Mouse (Mus musculus): ENCODE measurements around the gene Acot11.
"Not testable (repeated sequence)": the region's sequence is repeated elsewhere in the genome, so short reads cannot be mapped to it uniquely, and the experiment has no call there.

Acot11 gene

GRCm38 (mm10) chr4:106776998-106777397 is 27.8 kb downstream of the Acot11 start:
- DNase-seq (ENCODE audit: low spot score), result no peak

DNA sequence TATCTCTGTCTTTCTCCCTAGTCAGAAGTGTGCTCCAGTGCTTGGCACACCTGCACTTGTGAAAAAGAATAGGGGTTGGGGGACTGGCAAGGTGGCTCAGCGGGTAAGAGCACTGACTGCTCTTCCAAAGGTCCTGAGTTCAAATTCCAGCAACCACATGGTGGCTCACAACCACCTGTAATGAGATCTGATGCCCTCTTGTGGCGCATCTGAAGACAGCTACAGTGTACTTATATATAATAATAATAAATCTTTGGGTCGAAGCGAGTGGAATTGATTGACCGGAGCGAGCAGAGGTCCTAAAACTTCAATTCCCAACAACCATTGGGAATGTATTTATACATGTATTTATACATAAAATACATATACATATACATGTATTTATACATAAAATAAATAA is 29.0 kb downstream of the Acot11 start:
- not testable (repeated sequence) for DNase-seq (ENCODE audit: low spot score)

DNA sequence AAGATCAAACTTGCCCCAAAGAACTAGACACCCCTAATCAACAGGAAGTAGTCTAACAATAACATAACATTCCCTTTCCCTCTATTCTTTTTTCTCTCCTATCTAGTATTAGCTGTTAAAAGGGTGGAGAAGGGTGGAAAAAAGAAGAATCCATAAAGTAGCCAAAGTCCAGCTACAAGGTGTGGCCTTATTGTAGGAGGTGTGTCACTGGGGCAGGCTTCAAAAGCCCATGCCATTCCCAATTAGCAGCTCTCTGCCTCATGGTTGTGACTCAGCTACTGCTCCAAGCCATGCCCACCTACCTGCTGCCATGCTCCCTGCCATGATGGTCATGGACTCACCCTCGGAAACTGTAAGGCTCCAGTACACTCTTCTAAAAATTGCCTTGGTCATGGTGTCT is 32.2 kb downstream of the Acot11 start:
- DNase-seq (ENCODE audit: low spot score), result no peak

GRCm38 (mm10) chr4:106769306-106769705 is 35.5 kb downstream of the Acot11 start:
- no peak for DNase-seq (ENCODE audit: low spot score)

GRCm38 (mm10) chr4:106764166-106764565 is 40.6 kb downstream of the Acot11 start:
- no peak for DNase-seq (ENCODE audit: low spot score)

GRCm38 (mm10) chr4:106751726-106752125 is 53.1 kb downstream of the Acot11 start:
- no peak for DNase-seq (ENCODE audit: low spot score)

- peak; percentile 56 for DNase-seq (ENCODE audit: low spot score)
Observed at GRCm38 (mm10) chr4:106749699-106750098, 55.1 kb downstream of the Acot11 start.

- DNase-seq (ENCODE audit: low spot score), result no peak
Observed at GRCm38 (mm10) chr4:106747001-106747580, 57.7 kb downstream of the Acot11 start.

DNA sequence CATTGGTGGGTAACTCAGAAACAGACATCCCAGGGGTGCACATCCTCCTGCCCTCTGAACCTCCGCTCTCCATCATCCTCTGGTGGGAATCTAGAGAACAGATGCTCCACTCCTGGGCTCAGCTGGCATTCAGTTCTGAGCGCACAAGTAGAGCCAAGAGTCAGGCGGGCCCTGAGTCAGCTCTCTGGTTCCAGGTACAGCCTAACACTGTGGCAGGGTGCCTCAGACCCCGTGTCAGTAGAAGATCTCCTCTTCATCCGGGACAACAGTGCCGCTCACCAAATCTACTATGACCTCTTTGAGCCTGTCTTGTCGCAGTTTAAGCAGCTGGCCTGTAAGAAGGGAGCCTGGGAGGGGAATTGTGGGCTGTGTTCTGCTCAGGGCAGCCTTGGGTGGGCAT is 58.9 kb downstream of the Acot11 start:
- DNase-seq (ENCODE audit: low spot score), result no peak

- DNase-seq (ENCODE audit: low spot score), result no peak
Observed at GRCm38 (mm10) chr4:106737904-106738303, 66.9 kb downstream of the Acot11 start.

DNA sequence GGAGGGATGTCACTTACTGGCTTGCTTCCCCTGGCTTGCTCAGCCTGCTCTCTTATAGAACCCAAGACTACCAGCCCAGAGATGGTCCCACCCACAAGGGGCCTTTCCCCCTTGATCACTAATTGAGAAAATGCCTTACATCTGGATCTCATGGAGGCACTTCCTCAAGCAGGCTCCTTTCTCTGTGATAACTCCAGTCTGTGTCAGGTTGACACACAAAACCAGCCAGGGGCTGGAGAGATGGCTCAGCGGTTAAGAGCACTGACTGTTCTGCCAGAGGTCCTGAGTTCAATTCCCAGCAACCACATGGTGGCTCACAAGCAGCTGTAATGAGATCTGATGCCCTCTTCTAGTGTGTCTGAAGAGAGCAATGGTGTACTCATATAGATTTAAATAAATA is 67.9 kb downstream of the Acot11 start:
- DNase-seq (ENCODE audit: low spot score), result not testable (repeated sequence)

- DNase-seq (ENCODE audit: low spot score), result no peak
Observed at GRCm38 (mm10) chr4:106733636-106734035, 71.2 kb downstream of the Acot11 start, which contains the start of gene Fam151a. Gene Fam151a (plus strand): TSS chr4:106733889.

DNA sequence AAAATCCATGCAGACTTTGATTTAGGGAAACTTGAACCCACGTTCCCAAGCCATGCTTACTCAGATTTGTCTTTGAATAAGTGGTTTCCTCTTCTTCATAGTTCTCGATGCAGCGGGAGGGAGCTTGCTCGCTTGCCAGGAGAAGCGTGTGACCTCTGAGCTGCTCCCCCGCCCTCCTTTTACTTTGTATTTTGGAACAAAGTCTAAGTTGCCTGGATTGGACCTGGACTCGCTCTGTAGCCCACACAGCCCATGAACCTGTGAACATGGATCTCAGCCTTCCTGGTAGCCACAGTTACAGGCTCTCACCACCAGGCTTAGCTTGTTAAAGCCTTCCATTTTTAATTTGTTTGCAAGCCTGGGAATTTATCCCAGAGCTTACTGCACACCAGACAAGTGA is 74.0 kb downstream of the Acot11 start, which contains the start of gene Mroh7:
Gene Mroh7, minus strand, starts transcription at position 112 of the 400 bp plus-strand sequence.
- no peak for DNase-seq (ENCODE audit: low spot score)

GRCm38 (mm10) chr4:106720631-106721030 is 84.2 kb downstream of the Acot11 start:
- no peak for DNase-seq (ENCODE audit: low spot score)

DNA sequence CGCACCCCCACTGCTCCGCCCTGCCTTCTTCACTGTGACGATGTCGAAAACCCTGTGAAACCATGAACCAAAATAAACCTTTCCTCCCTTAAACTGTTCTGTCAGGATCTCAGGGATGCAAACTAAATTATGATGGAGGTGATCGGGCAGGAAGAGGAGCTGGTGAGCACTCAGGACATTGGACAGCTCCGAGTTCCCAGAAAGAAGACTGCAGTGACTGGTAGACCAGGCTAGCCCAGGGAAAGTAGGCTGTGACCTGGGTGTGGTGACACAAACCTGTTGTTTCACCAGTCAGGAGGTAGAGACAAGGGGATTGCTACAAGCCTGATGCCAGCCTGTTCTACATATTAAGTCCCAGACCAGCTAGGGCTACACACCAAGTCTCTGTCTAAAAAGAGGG is 91.2 kb downstream of the Acot11 start:
- no peak for DNase-seq (ENCODE audit: low spot score)

GRCm38 (mm10) chr4:106708408-106708807 is 96.4 kb downstream of the Acot11 start:
- DNase-seq (ENCODE audit: low spot score), result peak; percentile 79

- DNase-seq (ENCODE audit: low spot score), result no peak
Observed at GRCm38 (mm10) chr4:106707957-106708356, 96.8 kb downstream of the Acot11 start.

- DNase-seq (ENCODE audit: low spot score), result no peak
Observed at GRCm38 (mm10) chr4:106705096-106705665, 99.6 kb downstream of the Acot11 start.

DNA sequence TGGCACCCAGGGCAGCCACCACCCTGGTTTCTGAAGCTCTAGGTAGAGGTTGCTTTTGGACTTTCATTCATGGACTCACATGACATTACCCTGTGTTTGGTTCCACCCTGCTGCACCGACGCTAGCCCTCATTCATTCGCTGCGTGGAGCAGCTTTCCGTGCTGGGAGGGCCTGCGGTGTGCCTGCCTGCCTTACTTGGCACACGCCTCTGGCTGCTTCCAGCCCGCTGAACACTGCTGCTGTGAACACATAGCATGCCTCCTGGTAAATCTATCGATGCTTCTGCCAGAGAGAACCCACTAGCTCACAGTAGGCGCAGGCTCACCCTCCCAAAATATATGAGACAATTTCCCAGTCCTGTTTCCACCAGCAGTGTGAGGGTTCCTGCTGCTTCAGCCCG is 100.4 kb downstream of the Acot11 start:
- no peak for DNase-seq (ENCODE audit: low spot score)

DNA sequence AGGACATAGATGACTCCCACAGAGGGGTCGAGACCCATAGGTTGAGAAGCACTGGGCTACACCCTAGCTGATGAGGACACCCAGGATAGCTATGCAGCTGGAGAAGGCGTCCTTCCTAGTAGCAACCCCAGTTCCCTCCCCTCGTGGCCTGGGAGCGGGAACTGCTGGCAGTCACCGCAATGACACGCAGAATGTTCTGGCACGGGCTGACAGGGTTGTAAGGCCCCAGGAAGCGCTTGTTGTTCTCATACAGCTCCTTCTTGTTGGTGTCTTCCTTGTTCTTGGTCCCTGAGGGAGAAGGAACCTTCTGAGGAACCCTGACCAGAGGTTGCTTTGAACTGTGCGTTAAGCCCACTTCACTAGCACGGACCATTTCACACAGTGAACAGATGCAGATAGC is 100.8 kb downstream of the Acot11 start:
- DNase-seq (ENCODE audit: low spot score), result no peak

DNA sequence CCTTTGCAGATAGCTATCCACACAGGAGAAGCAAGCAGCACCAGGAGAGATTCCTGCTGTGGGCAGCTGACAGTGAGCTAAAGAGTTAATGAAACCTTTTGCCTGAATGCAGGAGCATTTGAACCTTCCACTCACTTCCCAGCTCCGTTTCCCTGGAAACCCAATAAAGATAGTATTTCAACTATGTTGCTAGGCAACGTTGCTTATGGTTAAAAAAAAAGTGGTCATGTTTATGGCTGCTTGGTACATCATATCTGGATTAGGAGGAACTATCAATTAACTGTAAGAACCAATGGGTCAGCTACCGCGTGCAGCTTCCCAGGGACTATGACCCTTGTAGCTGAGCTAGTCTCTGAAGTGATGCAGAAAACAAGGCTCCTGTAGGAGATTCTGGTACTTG is 104.0 kb downstream of the Acot11 start:
- DNase-seq (ENCODE audit: low spot score), result no peak

DNA sequence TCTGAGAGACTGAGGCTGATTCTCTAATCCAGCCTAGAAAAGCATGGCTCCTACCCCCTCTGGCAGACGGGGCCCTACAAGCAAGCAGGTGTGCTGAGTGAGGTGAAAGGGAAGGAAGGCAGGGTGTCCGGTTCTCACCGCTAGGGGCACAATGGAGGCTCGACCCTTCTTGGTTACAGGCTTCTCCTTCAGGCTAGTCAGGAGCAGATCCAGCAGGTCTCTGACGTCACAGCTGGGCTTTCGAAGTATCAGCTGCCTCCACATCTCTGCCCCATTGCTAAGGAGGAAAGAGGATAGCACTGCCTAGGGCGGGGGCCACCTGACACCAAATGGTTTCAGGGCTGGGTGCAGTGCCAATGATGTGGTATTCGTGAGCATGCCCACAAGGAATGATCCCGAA is 104.8 kb downstream of the Acot11 start:
- DNase-seq (ENCODE audit: low spot score), result no peak

All from ovary, postnatal 36 days (tissue).